Mouse (Mus musculus): ENCODE data around the gene Spryd3. TPM values are rescaled to one million over a fixed set of nuclear protein-coding genes. Genes with fewer than 3 reads are reported as not detected.

Gene Spryd3
- polyA plus RNA-seq, 1 experiment: not detected

DNA sequence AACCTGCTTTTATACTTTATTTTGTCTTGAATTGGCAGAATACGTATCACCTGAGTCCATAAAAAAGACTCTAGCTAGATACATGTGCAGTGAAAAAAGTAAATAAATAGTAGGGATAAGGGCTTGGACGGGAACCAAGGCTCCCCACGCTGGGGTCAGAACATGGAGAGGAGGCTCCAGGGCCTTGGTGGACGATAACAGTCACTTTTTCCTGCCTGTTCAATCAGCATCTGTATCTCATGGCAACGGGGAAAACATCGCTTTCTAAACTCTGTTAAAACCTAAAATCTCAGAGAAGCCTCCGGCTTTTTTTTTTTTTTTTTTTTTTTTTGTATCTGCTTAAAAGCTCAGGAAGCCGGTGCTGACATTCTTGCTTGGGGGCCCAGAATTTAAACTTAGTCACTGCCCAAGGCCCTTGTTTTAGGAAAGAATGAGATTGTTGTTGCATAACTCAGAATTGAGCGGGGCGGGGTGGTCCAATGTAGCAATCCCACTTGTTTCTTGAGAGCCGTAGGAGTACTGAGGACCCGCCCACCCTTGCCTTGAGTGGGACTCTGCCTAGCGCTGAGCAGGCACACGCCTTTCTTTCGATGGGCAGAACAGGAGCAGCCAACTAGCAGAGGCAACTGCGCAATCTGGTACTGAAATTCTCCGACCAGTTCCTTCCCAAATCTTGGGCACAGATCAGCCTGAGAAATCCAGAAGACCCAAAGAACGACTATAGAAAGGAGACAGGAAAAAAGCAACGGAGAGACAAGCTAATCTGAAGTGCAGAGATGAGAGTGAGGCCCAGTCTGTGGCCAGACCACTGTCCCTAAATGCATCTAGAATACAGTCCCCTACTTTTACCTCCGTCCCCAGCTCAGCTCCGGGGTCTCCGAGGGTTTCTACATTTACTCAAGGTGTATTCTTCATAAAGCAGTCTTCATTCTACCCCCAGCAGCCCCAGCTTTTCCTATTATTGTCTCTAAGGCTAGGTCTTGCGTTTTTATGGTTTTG lies 7.2 kb upstream of the Spryd3 start:
- WGBS: 49% methylated on average over 23 of the region's 23 CpGs
- H3K27ac ChIP-seq (ENCODE audit: insufficient read depth, low read depth, low read length): no peak overlapping the region
- TF ChIP-seq CTCF (IDR thresholded peaks at IDR 0.05; ENCODE audit: insufficient read depth, low read depth, low read length) (no peak), POLR2A (IDR thresholded peaks at IDR 0.05; ENCODE audit: insufficient read depth, low read depth, low read length) (no peak)
- H3K4me1 ChIP-seq (ENCODE audit: control insufficient read depth, insufficient read depth, low read length): peaks cover 20% of the 10 kb centered on the region; the same call in 1 of the 2 replicates
- no peak overlapping the region for H3K4me3 ChIP-seq (ENCODE audit: insufficient read depth, low read depth, low read length)

DNA sequence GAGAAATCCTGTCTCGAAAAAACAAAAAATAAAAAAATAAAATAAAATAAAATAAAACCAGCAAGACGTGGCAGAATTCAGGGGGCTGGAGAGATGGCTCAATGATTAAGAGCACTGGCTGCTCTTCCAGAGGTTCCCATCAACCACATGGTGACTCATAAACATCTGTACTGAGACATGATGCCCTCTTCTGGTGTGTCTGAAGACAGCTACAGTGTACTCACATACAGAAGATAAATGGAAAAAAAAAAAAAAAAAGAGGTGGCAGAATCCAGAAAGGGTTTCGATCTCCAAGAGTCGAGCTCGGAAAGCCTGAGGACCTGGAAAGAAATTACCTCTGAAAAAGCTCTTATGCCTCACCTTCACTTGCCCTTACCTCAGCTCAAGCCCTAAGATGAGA lies 5.1 kb upstream of the Spryd3 start:
- TF ChIP-seq POLR2A (IDR thresholded peaks at IDR 0.05; ENCODE audit: insufficient read depth, low read depth, low read length): no peak
- no peak for TF ChIP-seq CTCF (IDR thresholded peaks at IDR 0.05; ENCODE audit: insufficient read depth, low read depth, low read length)
- H3K27ac ChIP-seq (ENCODE audit: insufficient read depth, low read depth, low read length): no peak overlapping the region
- no peak overlapping the region for H3K4me3 ChIP-seq (ENCODE audit: insufficient read depth, low read depth, low read length)
- peaks cover 24% of the 10 kb centered on the region for H3K4me1 ChIP-seq (ENCODE audit: control insufficient read depth, insufficient read depth, low read length)
- 89% methylated on average over 5 of the region's 5 CpGs for WGBS

DNA sequence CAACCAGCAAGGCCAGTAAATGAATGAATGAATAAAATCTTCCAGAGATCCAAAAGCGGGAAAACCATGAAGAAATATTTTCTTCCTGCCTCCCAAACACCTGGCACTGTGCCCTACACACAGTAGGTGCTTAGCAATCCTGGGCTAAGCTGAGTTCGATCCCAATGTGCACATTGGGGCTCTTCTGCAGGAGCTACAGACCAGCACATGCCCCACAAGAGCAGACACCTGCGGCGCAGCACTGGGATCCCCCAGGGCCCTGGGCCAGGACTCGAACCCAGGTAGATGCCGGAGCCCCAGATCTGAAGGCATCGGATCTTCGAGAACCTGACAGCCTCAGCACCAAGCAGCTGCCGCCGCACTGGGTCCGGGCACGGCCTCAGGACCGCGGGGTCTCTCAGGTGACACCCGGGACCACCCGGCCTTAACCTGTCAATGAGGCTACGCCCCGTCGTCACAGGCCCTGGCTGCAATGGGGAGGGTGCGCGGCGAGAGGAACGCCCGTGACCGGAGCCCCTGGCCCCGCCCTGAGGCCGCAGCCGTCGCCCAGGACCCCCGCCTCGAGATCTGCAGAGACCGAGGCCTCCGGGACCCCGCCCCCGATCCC lies 409 bp downstream of the Spryd3 start:
- H3K27ac ChIP-seq (ENCODE audit: insufficient read depth, low read depth, low read length): no peak overlapping the region
- H3K4me1 ChIP-seq (ENCODE audit: control insufficient read depth, insufficient read depth, low read length): peaks cover 7% of the 10 kb centered on the region; the same call in 1 of the 2 replicates
- WGBS: under 1% methylated on average over 34 of the region's 35 CpGs
- H3K4me3 ChIP-seq (ENCODE audit: insufficient read depth, low read depth, low read length): peak overlapping the region; percentile 82
- no peak for TF ChIP-seq CTCF (IDR thresholded peaks at IDR 0.05; ENCODE audit: insufficient read depth, low read depth, low read length)
- TF ChIP-seq POLR2A (IDR thresholded peaks at IDR 0.05; ENCODE audit: insufficient read depth, low read depth, low read length): no peak

DNA sequence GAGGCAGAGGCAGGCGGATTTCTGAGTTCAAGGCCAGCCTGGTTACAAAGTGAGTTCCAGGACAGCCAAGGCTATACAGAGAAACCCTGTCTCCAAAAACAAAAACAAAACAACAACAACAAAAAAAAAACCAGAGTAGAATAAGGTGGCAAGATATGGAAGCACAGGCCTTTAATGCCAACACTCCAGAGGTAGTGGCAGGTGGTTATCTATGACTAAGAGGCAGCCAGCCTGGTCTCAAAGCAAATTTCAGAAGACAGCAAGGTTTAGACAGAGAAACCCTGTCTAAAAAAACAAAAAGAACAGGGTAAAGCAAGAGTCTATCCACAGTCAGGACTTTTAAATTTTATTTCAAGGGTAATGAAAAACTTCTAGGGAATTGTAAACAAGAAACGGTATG lies 1.3 kb downstream of the Spryd3 start:
- Histone ChIP-seq H3K4me3 (ENCODE audit: insufficient read depth, low read depth, low read length) (no peak overlapping the region), H3K4me1 (ENCODE audit: control insufficient read depth, insufficient read depth, low read length) (peaks cover 7% of the 10 kb centered on the region; the same call in 1 of the 2 replicates), H3K27ac (ENCODE audit: insufficient read depth, low read depth, low read length) (no peak overlapping the region)
- TF ChIP-seq POLR2A (IDR thresholded peaks at IDR 0.05; ENCODE audit: insufficient read depth, low read depth, low read length): no peak
- TF ChIP-seq CTCF (IDR thresholded peaks at IDR 0.05; ENCODE audit: insufficient read depth, low read depth, low read length): no peak
- WGBS: 68% methylated on average over 2 of the region's 2 CpGs

DNA sequence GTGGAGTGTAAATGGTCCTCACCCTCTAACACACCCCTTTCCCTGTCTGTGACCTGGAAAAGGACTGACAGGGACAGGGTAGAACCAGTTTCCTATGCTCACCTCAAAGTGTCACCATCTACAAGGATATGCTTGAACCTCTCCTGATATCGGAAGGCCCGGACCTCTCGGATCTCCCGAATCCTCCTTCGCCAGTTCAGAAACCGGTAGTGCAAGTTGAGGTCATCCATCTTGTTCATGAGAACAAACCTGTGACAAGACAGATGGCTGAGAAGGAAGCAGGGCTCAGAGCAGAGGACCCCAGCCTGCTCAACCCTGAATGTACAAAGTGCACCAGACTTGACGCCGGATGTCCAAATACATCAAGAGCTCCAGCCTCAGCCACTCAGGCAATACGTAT lies 2.7 kb downstream of the Spryd3 start:
- Histone ChIP-seq H3K4me3 (ENCODE audit: insufficient read depth, low read depth, low read length) (no peak overlapping the region), H3K4me1 (ENCODE audit: control insufficient read depth, insufficient read depth, low read length) (peaks cover 7% of the 10 kb centered on the region; the same call in 1 of the 2 replicates), H3K27ac (ENCODE audit: insufficient read depth, low read depth, low read length) (no peak overlapping the region)
- TF ChIP-seq CTCF (IDR thresholded peaks at IDR 0.05; ENCODE audit: insufficient read depth, low read depth, low read length): no peak
- no peak for TF ChIP-seq POLR2A (IDR thresholded peaks at IDR 0.05; ENCODE audit: insufficient read depth, low read depth, low read length)
- 95% methylated on average over 9 of the region's 9 CpGs for WGBS

DNA sequence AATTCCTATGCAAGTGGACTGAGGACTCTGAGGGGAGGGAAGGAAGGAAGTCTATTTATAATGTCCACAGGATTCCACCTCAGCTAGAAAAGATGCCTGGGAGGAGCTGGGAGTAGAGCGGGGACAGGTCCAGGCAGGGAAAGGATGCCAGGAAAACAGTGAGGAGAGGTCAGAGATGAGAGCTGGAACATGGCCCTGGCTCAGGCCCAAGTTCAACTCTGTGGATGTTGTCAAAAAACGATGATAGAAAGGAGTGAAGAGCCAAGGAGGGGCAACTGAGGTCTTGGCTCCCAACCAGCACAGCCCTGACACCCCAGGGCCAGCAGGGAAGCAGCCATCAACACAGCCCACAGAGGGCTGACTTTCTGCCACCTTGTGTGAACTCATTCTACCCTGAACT lies 9.7 kb downstream of the Spryd3 start:
- Histone ChIP-seq H3K27ac (ENCODE audit: insufficient read depth, low read depth, low read length) (no peak overlapping the region), H3K4me3 (ENCODE audit: insufficient read depth, low read depth, low read length) (no peak overlapping the region), H3K4me1 (ENCODE audit: control insufficient read depth, insufficient read depth, low read length) (peaks cover 6% of the 10 kb centered on the region)
- TF ChIP-seq POLR2A (IDR thresholded peaks at IDR 0.05; ENCODE audit: insufficient read depth, low read depth, low read length) (no peak), CTCF (IDR thresholded peaks at IDR 0.05; ENCODE audit: insufficient read depth, low read depth, low read length) (no peak)
- 40% methylated on average over 2 of the region's 2 CpGs for WGBS

DNA sequence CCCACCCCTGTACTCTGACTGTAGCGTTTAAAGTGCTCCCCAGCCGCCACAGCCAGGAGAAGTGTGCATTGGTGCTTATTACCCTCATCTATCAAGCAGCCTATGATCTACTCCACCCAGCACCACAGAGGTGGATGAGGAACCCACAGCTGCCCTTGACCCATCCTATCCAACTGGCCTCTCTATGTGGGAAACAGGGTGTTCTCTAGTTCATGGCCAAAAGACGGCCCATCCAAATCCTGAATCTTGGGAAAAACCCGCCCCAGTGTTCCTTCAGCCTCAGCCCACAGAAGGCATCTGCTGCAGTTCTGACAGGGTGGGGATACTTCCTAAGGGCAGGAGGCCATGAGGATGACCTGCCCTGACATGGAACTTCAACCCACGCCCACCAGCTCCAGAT lies 15.5 kb downstream of the Spryd3 start:
- H3K4me3 ChIP-seq (ENCODE audit: insufficient read depth, low read depth, low read length): no peak overlapping the region
- peaks cover 24% of the 10 kb centered on the region for H3K4me1 ChIP-seq (ENCODE audit: control insufficient read depth, insufficient read depth, low read length)
- H3K27ac ChIP-seq (ENCODE audit: insufficient read depth, low read depth, low read length): no peak overlapping the region
- no peak for TF ChIP-seq CTCF (IDR thresholded peaks at IDR 0.05; ENCODE audit: insufficient read depth, low read depth, low read length)
- no peak for TF ChIP-seq POLR2A (IDR thresholded peaks at IDR 0.05; ENCODE audit: insufficient read depth, low read depth, low read length)
- WGBS: 68% methylated on average over 5 of the region's 5 CpGs

DNA sequence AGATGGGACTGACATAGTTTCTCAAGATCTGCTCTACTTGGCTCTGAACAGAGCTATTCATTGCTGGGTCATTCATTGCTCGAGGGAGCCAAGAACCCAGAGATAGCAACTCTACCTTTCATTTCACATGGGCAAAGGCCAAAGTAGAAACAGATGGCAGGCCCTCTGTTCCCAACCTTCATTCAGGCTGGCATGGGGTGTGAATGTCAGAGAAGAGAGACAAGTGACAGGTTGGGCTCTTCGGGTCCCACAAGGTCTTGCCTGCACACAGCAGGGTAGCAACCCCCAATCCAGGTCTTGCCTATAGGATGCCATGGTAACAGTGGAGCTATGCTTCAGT lies 16.2 kb downstream of the Spryd3 start:
- Histone ChIP-seq H3K4me3 (ENCODE audit: insufficient read depth, low read depth, low read length) (no peak overlapping the region), H3K27ac (ENCODE audit: insufficient read depth, low read depth, low read length) (no peak overlapping the region), H3K4me1 (ENCODE audit: control insufficient read depth, insufficient read depth, low read length) (peaks cover 26% of the 10 kb centered on the region)
- TF ChIP-seq POLR2A (IDR thresholded peaks at IDR 0.05; ENCODE audit: insufficient read depth, low read depth, low read length) (no peak), CTCF (IDR thresholded peaks at IDR 0.05; ENCODE audit: insufficient read depth, low read depth, low read length) (no peak)
- 62% methylated on average over 2 of the region's 2 CpGs for WGBS

Data from olfactory bulb, adult 2 months (tissue).